Mouse (Mus musculus): Measurements from ENCODE around the gene Alox5. TPM values are rescaled to one million over a fixed set of nuclear protein-coding genes. Genes with fewer than 3 reads are reported as not detected.

Alox5 gene
- polyA plus RNA-seq, 2 experiments = 1.6 to 3.9 TPM

- ATAC-seq (ENCODE audit: low FRiP score, low read depth) = no peak
These were observed 25.9 kb upstream of the Alox5 start for GRCm38 (mm10) chr6:116486833-116487232.

GRCm38 (mm10) chr6:116485081-116485480 is 24.1 kb upstream of the Alox5 start:
- no peak for ATAC-seq (ENCODE audit: low FRiP score, low read depth)
- DNase-seq (ENCODE audit: low spot score) = no peak
- TF ChIP-seq POLR2A (IDR thresholded peaks at IDR 0.05; ENCODE audit: borderline replicate concordance, extremely low read depth, insufficient read depth, insufficient read length) = no peak
- H3K36me3 ChIP-seq (ENCODE audit: control insufficient read depth, insufficient read depth, low read length) = no peaks in the 10 kb centered on the region
- H3K27ac ChIP-seq (replicated peaks; ENCODE audit: low read depth, low read length) = no peak overlapping the region
- no peaks in the 10 kb centered on the region for H3K4me1 ChIP-seq (ENCODE audit: control insufficient read depth, insufficient read depth, low read length)
- H3K4me3 ChIP-seq (replicated peaks; ENCODE audit: low read length) = no peak overlapping the region
- no peak overlapping the region for H3K9ac ChIP-seq (ENCODE audit: low read depth, low read length, severe bottlenecking)
- WGBS = 77% methylated on average over 1 of the region's 1 CpGs
- H3K4me2 ChIP-seq (replicated peaks; ENCODE audit: low read depth, low read length, severe bottlenecking) = no peak overlapping the region
- H3K27me3 ChIP-seq (ENCODE audit: control insufficient read depth, insufficient read depth, low read length) = no peaks in the 10 kb centered on the region
- H3K9me3 ChIP-seq (ENCODE audit: control insufficient read depth, low read length) = no peaks in the 10 kb centered on the region

More at GRCm38 (mm10) chr6:116486833-116487232, 25.9 kb upstream of the Alox5 start:
- Histone ChIP-seq H3K36me3 (ENCODE audit: control insufficient read depth, insufficient read depth, low read length) (no peaks in the 10 kb centered on the region), H3K4me2 (replicated peaks; ENCODE audit: low read depth, low read length, severe bottlenecking) (no peak overlapping the region), H3K27me3 (ENCODE audit: control insufficient read depth, insufficient read depth, low read length) (no peaks in the 10 kb centered on the region), H3K4me3 (replicated peaks; ENCODE audit: low read length) (no peak overlapping the region), H3K9ac (ENCODE audit: low read depth, low read length, severe bottlenecking) (no peak overlapping the region), H3K4me1 (ENCODE audit: control insufficient read depth, insufficient read depth, low read length) (no peaks in the 10 kb centered on the region), H3K9me3 (ENCODE audit: control insufficient read depth, low read length) (no peaks in the 10 kb centered on the region), H3K27ac (replicated peaks; ENCODE audit: low read depth, low read length) (no peak overlapping the region)
- no peak for TF ChIP-seq POLR2A (IDR thresholded peaks at IDR 0.05; ENCODE audit: borderline replicate concordance, extremely low read depth, insufficient read depth, insufficient read length)
- DNase-seq (ENCODE audit: low spot score) = no peak
- WGBS = 50% methylated on average over 1 of the region's 1 CpGs

- 25% methylated on average over 3 of the region's 3 CpGs for WGBS
- no peak overlapping the region for H3K4me2 ChIP-seq (replicated peaks; ENCODE audit: low read depth, low read length, severe bottlenecking)
- no peak for ATAC-seq (ENCODE audit: low FRiP score, low read depth)
- H3K4me1 ChIP-seq (ENCODE audit: control insufficient read depth, insufficient read depth, low read length) = no peaks in the 10 kb centered on the region
- no peak overlapping the region for H3K9ac ChIP-seq (ENCODE audit: low read depth, low read length, severe bottlenecking)
- no peak overlapping the region for H3K27ac ChIP-seq (replicated peaks; ENCODE audit: low read depth, low read length)
- H3K9me3 ChIP-seq (ENCODE audit: control insufficient read depth, low read length) = no peaks in the 10 kb centered on the region
- no peak overlapping the region for H3K4me3 ChIP-seq (replicated peaks; ENCODE audit: low read length)
- H3K27me3 ChIP-seq (ENCODE audit: control insufficient read depth, insufficient read depth, low read length) = no peaks in the 10 kb centered on the region
- TF ChIP-seq POLR2A (IDR thresholded peaks at IDR 0.05; ENCODE audit: borderline replicate concordance, extremely low read depth, insufficient read depth, insufficient read length) = no peak
- peak; percentile 26 for DNase-seq (ENCODE audit: low spot score)
- H3K36me3 ChIP-seq (ENCODE audit: control insufficient read depth, insufficient read depth, low read length) = no peaks in the 10 kb centered on the region
These were observed 7.1 kb upstream of the Alox5 start for GRCm38 (mm10) chr6:116468081-116468480.

GRCm38 (mm10) chr6:116459232-116459631 is 1.7 kb downstream of the Alox5 start:
- DNase-seq (ENCODE audit: low spot score) (no peak), ATAC-seq (ENCODE audit: low FRiP score, low read depth) (no peak)
- Histone ChIP-seq H3K4me3 (replicated peaks; ENCODE audit: low read length) (no peak overlapping the region), H3K27me3 (ENCODE audit: control insufficient read depth, insufficient read depth, low read length) (peaks cover 23% of the 10 kb centered on the region; the same call in 1 of the 2 replicates), H3K4me2 (replicated peaks; ENCODE audit: low read depth, low read length, severe bottlenecking) (no peak overlapping the region), H3K9ac (ENCODE audit: low read depth, low read length, severe bottlenecking) (no peak overlapping the region), H3K9me3 (ENCODE audit: control insufficient read depth, low read length) (no peaks in the 10 kb centered on the region), H3K36me3 (ENCODE audit: control insufficient read depth, insufficient read depth, low read length) (no peaks in the 10 kb centered on the region), H3K4me1 (ENCODE audit: control insufficient read depth, insufficient read depth, low read length) (no peaks in the 10 kb centered on the region), H3K27ac (replicated peaks; ENCODE audit: low read depth, low read length) (no peak overlapping the region)
- TF ChIP-seq POLR2A (IDR thresholded peaks at IDR 0.05; ENCODE audit: borderline replicate concordance, extremely low read depth, insufficient read depth, insufficient read length) = no peak
- 66% methylated on average over 2 of the region's 2 CpGs for WGBS

GRCm38 (mm10) chr6:116458728-116459127 is 2.2 kb downstream of the Alox5 start:
- no peaks in the 10 kb centered on the region for H3K36me3 ChIP-seq (ENCODE audit: control insufficient read depth, insufficient read depth, low read length)
- H3K27ac ChIP-seq (replicated peaks; ENCODE audit: low read depth, low read length) = no peak overlapping the region
- no peak overlapping the region for H3K9ac ChIP-seq (ENCODE audit: low read depth, low read length, severe bottlenecking)
- no peak for TF ChIP-seq POLR2A (IDR thresholded peaks at IDR 0.05; ENCODE audit: borderline replicate concordance, extremely low read depth, insufficient read depth, insufficient read length)
- peaks cover 23% of the 10 kb centered on the region; the same call in 1 of the 2 replicates for H3K27me3 ChIP-seq (ENCODE audit: control insufficient read depth, insufficient read depth, low read length)
- 74% methylated on average over 4 of the region's 4 CpGs for WGBS
- H3K4me1 ChIP-seq (ENCODE audit: control insufficient read depth, insufficient read depth, low read length) = no peaks in the 10 kb centered on the region
- H3K4me2 ChIP-seq (replicated peaks; ENCODE audit: low read depth, low read length, severe bottlenecking) = no peak overlapping the region
- ATAC-seq (ENCODE audit: low FRiP score, low read depth) (no peak), DNase-seq (ENCODE audit: low spot score) (no peak)
- no peak overlapping the region for H3K4me3 ChIP-seq (replicated peaks; ENCODE audit: low read length)
- no peaks in the 10 kb centered on the region for H3K9me3 ChIP-seq (ENCODE audit: control insufficient read depth, low read length)

- no peak overlapping the region for H3K9ac ChIP-seq (ENCODE audit: low read depth, low read length, severe bottlenecking)
- no peak for DNase-seq (ENCODE audit: low spot score)
- no peak overlapping the region for H3K4me2 ChIP-seq (replicated peaks; ENCODE audit: low read depth, low read length, severe bottlenecking)
- no peak overlapping the region for H3K27ac ChIP-seq (replicated peaks; ENCODE audit: low read depth, low read length)
- H3K4me1 ChIP-seq (ENCODE audit: control insufficient read depth, insufficient read depth, low read length) = no peaks in the 10 kb centered on the region
- H3K4me3 ChIP-seq (replicated peaks; ENCODE audit: low read length) = no peak overlapping the region
- H3K36me3 ChIP-seq (ENCODE audit: control insufficient read depth, insufficient read depth, low read length) = no peaks in the 10 kb centered on the region
- no peaks in the 10 kb centered on the region for H3K9me3 ChIP-seq (ENCODE audit: control insufficient read depth, low read length)
- peaks cover 18% of the 10 kb centered on the region; the same call in 1 of the 2 replicates for H3K27me3 ChIP-seq (ENCODE audit: control insufficient read depth, insufficient read depth, low read length)
- no peak for TF ChIP-seq POLR2A (IDR thresholded peaks at IDR 0.05; ENCODE audit: borderline replicate concordance, extremely low read depth, insufficient read depth, insufficient read length)
- ATAC-seq (ENCODE audit: low FRiP score, low read depth) = no peak
- WGBS = 52% methylated on average over 1 of the region's 1 CpGs
These were observed 4.5 kb downstream of the Alox5 start for GRCm38 (mm10) chr6:116456482-116456881.

Measured in limb, embryonic 14.5 days (tissue).